Mouse (Mus musculus): ENCODE results near the gene Zdhhc22.

The Zdhhc22 gene

GRCm38 (mm10) chr12:86989890-86990754 is at the start of gene Zdhhc22:
Zdhhc22 (minus strand) TSS chr12:86990430.
- DNase-seq (ENCODE audit: low spot score) = peak; percentile 67

DNA sequence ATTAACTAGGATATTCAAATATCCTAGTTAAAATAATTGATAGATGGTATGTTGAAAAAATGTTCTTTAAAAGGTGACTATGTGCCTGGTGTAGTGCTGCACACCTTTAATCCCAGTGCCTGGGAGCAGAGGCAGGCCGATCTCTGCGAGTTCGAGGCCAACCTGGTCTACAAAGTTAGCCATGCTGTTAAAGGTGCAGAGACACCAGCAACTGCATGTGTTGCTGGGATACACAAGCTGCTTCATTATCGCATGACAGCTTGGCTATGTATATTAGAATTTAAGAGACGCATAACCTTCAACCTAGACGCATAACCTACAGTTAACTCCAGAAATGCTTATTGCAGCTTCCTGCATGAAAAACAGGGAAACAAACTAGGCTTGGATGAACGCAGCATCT is 46.4 kb upstream of the Zdhhc22 start:
- DNase-seq (ENCODE audit: low spot score) = no peak

- no peak for DNase-seq (ENCODE audit: low spot score)
Measured at GRCm38 (mm10) chr12:87031163-87031763, 41.0 kb upstream of the Zdhhc22 start.

- DNase-seq (ENCODE audit: low spot score) = no peak
Measured at GRCm38 (mm10) chr12:87029251-87029976, 39.2 kb upstream of the Zdhhc22 start.

DNA sequence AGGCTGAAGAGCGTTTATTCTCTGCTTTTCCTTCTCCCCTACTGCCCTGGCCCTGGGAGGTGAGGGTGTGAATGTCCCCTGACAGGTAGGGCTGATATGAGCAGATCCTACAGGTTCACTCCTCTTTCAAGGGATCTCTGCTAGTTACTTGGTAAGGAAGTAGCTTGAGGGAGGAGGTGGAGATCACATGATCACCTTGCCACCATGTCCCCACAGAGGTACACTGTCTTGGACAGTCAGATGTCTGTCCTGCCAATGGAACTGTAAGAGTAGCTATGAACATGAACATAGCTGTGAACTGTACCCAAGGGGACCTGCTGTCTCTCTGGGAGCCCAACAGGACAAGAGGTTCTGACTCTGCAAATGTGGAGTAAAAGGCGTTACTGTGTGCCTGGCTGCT is 37.8 kb upstream of the Zdhhc22 start:
- no peak for DNase-seq (ENCODE audit: low spot score)

DNA sequence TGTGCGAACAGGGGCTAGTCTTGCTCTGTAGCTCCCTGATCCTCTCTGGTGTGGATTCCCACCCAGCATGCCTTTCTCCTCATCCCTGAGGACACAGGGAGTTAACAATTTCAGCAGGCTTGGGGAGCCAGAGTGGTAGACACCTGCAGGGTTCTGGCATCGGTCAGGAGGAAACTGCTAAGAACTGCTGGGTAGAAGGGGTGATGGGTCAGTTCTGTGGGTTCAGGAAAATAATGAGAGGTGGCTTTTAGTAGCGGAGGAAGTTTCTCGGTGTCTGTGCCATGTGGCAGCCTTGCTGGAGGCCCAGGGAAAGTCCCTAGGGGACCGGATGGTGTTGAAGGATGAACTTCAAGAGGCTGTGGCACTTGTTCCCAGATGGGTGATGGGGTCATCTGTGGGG is 37.2 kb upstream of the Zdhhc22 start:
- no peak for DNase-seq (ENCODE audit: low spot score)

DNA sequence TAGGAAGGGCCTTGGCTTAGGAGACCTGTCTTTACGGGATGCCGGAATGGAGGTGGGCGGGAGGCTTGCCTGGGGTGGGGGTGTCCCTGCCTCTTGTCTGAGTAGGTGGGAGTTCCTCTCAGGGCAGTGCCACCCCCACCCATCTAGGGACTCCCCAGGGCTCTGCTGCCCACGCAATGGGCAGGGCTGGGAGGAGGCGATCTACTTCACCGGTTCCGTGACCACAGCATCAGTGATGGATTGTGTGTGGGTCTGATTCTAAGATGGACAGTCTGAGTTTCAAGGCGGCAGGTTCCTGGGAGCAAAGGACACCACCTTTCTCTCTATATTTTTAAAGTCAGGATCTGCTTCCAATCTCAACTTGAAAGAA is 36.6 kb upstream of the Zdhhc22 start:
- DNase-seq (ENCODE audit: low spot score) = no peak

GRCm38 (mm10) chr12:87026109-87026870 is 36.1 kb upstream of the Zdhhc22 start:
- DNase-seq (ENCODE audit: low spot score) = peak; percentile 56

GRCm38 (mm10) chr12:87023456-87023855 is 33.2 kb upstream of the Zdhhc22 start:
- no peak for DNase-seq (ENCODE audit: low spot score)

DNA sequence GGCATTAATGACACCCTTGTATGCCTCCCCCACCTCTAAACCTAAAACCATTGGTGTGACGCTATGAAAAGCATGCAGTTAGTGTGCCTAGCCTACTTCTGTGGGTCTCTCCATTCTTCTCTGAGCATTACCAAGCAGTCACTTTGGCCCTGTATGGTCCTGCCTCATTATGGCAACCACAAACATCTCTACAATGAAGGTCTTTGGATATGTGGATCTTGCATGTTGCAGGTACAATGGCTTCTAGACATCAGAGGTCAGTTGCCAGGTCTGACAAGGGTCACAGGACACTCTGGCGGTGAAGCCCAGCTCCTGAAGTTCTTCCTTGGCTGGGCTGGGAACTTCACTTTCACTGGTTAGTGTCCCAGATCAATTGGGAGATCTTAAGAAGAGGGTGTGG is 31.8 kb upstream of the Zdhhc22 start:
- no peak for DNase-seq (ENCODE audit: low spot score)

GRCm38 (mm10) chr12:87021040-87021439 is 30.8 kb upstream of the Zdhhc22 start, which contains the start of gene Tmem63c:
Tmem63c (plus strand) TSS chr12:87021340.
- no peak for DNase-seq (ENCODE audit: low spot score)

GRCm38 (mm10) chr12:87018756-87019155 is 28.5 kb upstream of the Zdhhc22 start:
- no peak for DNase-seq (ENCODE audit: low spot score)

- DNase-seq (ENCODE audit: low spot score) = peak; percentile 62
Measured at GRCm38 (mm10) chr12:87017041-87017440, 26.8 kb upstream of the Zdhhc22 start.

- no peak for DNase-seq (ENCODE audit: low spot score)
Measured at GRCm38 (mm10) chr12:87004596-87004995, 14.4 kb upstream of the Zdhhc22 start.

DNA sequence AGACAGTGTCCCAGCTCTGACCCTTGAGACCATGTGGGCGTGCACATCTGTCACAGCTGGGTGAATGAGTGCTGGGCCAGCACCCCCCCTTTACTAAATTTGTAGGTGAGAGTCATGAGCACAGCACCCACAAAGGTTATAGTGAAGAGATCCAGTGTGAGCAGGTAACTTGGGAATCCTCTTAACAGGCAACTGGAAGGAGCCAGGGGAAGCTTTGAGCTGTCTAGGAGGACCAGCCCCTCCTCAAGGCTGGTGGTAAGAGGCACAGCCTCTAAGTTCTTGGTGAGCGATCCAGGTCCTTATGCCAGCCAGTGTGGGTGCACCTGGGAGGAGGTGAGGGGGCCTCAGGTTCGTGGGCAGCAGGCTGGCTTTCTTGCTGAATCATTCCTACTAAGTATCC is 13.4 kb upstream of the Zdhhc22 start:
- DNase-seq (ENCODE audit: low spot score) = no peak

- DNase-seq (ENCODE audit: low spot score) = no peak
Measured at GRCm38 (mm10) chr12:87002815-87003214, 12.6 kb upstream of the Zdhhc22 start.

GRCm38 (mm10) chr12:87002209-87002608 is 12.0 kb upstream of the Zdhhc22 start:
- no peak for DNase-seq (ENCODE audit: low spot score)

DNA sequence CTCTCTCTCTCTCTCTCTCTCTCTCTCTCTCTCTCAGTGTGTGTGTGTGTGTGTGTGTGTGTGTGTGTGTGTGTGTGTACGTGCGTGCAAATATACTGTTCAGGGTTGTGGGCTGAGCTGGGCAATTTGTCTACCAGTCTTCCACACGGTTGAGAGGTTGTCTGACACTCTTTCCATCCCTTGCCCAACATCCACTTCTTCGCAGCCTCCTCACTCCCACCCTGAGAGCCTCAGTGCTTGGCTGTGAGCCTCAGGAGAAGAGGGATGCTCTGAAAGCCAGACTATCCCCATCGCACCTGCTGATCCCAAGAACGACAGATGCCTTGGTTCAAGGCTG is 10.6 kb upstream of the Zdhhc22 start:
- DNase-seq (ENCODE audit: low spot score) = no peak

GRCm38 (mm10) chr12:87000151-87000839 is 10.1 kb upstream of the Zdhhc22 start:
- no peak for DNase-seq (ENCODE audit: low spot score)

- DNase-seq (ENCODE audit: low spot score) = no peak
Measured at GRCm38 (mm10) chr12:86999283-86999820, 9.1 kb upstream of the Zdhhc22 start.

GRCm38 (mm10) chr12:86998699-86999098 is 8.5 kb upstream of the Zdhhc22 start:
- DNase-seq (ENCODE audit: low spot score) = no peak

Data from testis, postnatal 10 days (tissue).